9 mouse cellular contexts compared by ENCODE assay signal in genomic region chr1:182094473-182095136, GRCm38 (mm10). TPM values are rescaled to one million over a fixed set of nuclear protein-coding genes. Genes with fewer than 3 reads are reported as not detected.
DNase-seq lines count a peak whose midpoint lies in the region; ATAC-seq and TF ChIP-seq lines count a peak whose summit lies in the region.
"Had no signal": no experiment of that assay in that cellular context is flagged by ENCODE, and none has a peak within 500 bp of the region (broad histone marks: within the 10 kb centered on the region; RNA-seq: fewer than 3 reads in every experiment).

No protein-coding gene starts in this region.

- H3K36me3 ChIP-seq in hindbrain, embryonic 12.5 days: no peaks in the 10 kb centered on the region
- H3K36me3 ChIP-seq in hindbrain, postnatal 0 days (ENCODE audit: insufficient read depth, low read length): no peaks in the 10 kb centered on the region
- no peaks in the 10 kb centered on the region for H3K36me3 ChIP-seq in intestine, embryonic 16.5 days (ENCODE audit: control insufficient read depth, insufficient read depth, low read length)
- H3K36me3 ChIP-seq: embryonic facial prominence, embryonic 12.5 days had no signal

- no peak for ATAC-seq in hindbrain, embryonic 12.5 days (ENCODE audit: low FRiP score)
- ATAC-seq in hindbrain, postnatal 0 days: no peak
- ATAC-seq in intestine, embryonic 16.5 days: no peak
- no peak for ATAC-seq in erythroblast, adult 5-6 weeks (replicated peaks; ENCODE audit: low FRiP score, poor library complexity, severe bottlenecking)

- H3K9ac ChIP-seq in hindbrain, embryonic 12.5 days: no peak overlapping the region
- H3K9ac ChIP-seq in hindbrain, postnatal 0 days (replicated peaks; ENCODE audit: low read length): no peak overlapping the region
- no peak overlapping the region for H3K9ac ChIP-seq in intestine, embryonic 16.5 days (ENCODE audit: low read depth, low read length)
- H3K9ac ChIP-seq: embryonic facial prominence, embryonic 12.5 days had no signal

- no peak overlapping the region for H3K27ac ChIP-seq in hindbrain, embryonic 12.5 days
- H3K27ac ChIP-seq in hindbrain, postnatal 0 days: no peak overlapping the region
- H3K27ac ChIP-seq in intestine, embryonic 16.5 days (ENCODE audit: low read length): no peak overlapping the region

- no peak for TF ChIP-seq CTCF in hindbrain, postnatal 0 days (IDR thresholded peaks at IDR 0.05; ENCODE audit: low read depth)

- no peak for DNase-seq in hindbrain, postnatal 0 days (ENCODE audit: low spot score)
- peak; percentile 38 for DNase-seq in thymus, postnatal 4 days
- no peak for DNase-seq in thymus, adult 18-20 months
- DNase-seq in left cerebral cortex, postnatal 4 days: no peak
- DNase-seq: cerebellum, adult 11 months had no signal

- 42% methylated on average over 15 of the region's 15 CpGs for WGBS in hindbrain, embryonic 12.5 days
- WGBS in hindbrain, postnatal 0 days: 42% methylated on average over 15 of the region's 15 CpGs
- WGBS in intestine, embryonic 16.5 days: 36% methylated on average over 15 of the region's 15 CpGs

- no peaks in the 10 kb centered on the region for H3K9me3 ChIP-seq in hindbrain, embryonic 12.5 days (replicated peaks)
- no peaks in the 10 kb centered on the region for H3K9me3 ChIP-seq in hindbrain, postnatal 0 days (ENCODE audit: low read length)
- H3K9me3 ChIP-seq in intestine, embryonic 16.5 days (ENCODE audit: control insufficient read depth, low read length): no peaks in the 10 kb centered on the region
- H3K9me3 ChIP-seq: embryonic facial prominence, embryonic 12.5 days had no signal

- H3K4me2 ChIP-seq in hindbrain, embryonic 12.5 days (replicated peaks): peak overlapping the region; percentile 25; the same call in 1 of the 2 replicates
- no peak overlapping the region for H3K4me2 ChIP-seq in hindbrain, postnatal 0 days (ENCODE audit: low read depth, low read length)
- H3K4me2 ChIP-seq in intestine, embryonic 16.5 days (ENCODE audit: low read depth, low read length): peak overlapping the region; percentile 16; the same call in 1 of the 2 replicates
- H3K4me2 ChIP-seq: embryonic facial prominence, embryonic 12.5 days had no signal

- intact Hi-C loops in left cerebral cortex, postnatal 4 days (cut with DNase I): no loop called here

- H3K4me3 ChIP-seq in hindbrain, embryonic 12.5 days: no peak overlapping the region
- H3K4me3 ChIP-seq in hindbrain, postnatal 0 days (ENCODE audit: low read length): no peak overlapping the region
- no peak overlapping the region for H3K4me3 ChIP-seq in intestine, embryonic 16.5 days (ENCODE audit: low read length)
- H3K4me3 ChIP-seq: embryonic facial prominence, embryonic 12.5 days had no signal

- H3K4me1 ChIP-seq in hindbrain, embryonic 12.5 days: peaks cover 38% of the 10 kb centered on the region
- H3K4me1 ChIP-seq in hindbrain, postnatal 0 days (ENCODE audit: insufficient read depth, low read length): peaks cover 17% of the 10 kb centered on the region
- H3K4me1 ChIP-seq in intestine, embryonic 16.5 days (ENCODE audit: control insufficient read depth, insufficient read depth, low read length): peaks cover 47% of the 10 kb centered on the region

- no peaks in the 10 kb centered on the region for H3K27me3 ChIP-seq in hindbrain, embryonic 12.5 days
- H3K27me3 ChIP-seq in hindbrain, postnatal 0 days (ENCODE audit: insufficient read depth, low read length): no peaks in the 10 kb centered on the region
- no peaks in the 10 kb centered on the region for H3K27me3 ChIP-seq in intestine, embryonic 16.5 days (replicated peaks; ENCODE audit: control insufficient read depth, insufficient read depth, low read length)
- H3K27me3 ChIP-seq: embryonic facial prominence, embryonic 12.5 days had no signal

RNA-seq across cellular contexts. Expression of gene Srp9, which starts 29.9 kb away (rescaled TPM):
- polyA plus RNA-seq in hindbrain, embryonic 12.5 days (2016; fragmentation: Nextera tagmentation; extraction: Ambion mirVana): 158 and 167 TPM in 2 replicates
- 61.4 and 63.9 TPM in 2 replicates for total RNA-seq in hindbrain, postnatal 0 days (2014; rRNA removed)
- polyA plus RNA-seq in hindbrain, postnatal 0 days (2015; fragmentation: Nextera tagmentation; extraction: Ambion mirVana): 168 and 179 TPM in 2 replicates
- polyA plus RNA-seq in intestine, embryonic 16.5 days (2015; fragmentation: Nextera tagmentation; extraction: Ambion mirVana): 135 and 142 TPM in 2 replicates
- total RNA-seq in left cerebral cortex, postnatal 4 days (2021): 10 to 100 TPM; 46.2 to 46.6 TPM
- total RNA-seq in erythroblast, adult 5-6 weeks (2015; ENCODE audit: low replicate concordance): 33.4 and 50.4 TPM in 2 replicates
- total RNA-seq in erythroblast, adult 5-6 weeks (2017; ENCODE audit: low replicate concordance): 21.3 and 21.4 TPM in 2 replicates
